Mouse (Mus musculus) neural tube, embryonic 12.5 days (tissue): Measurements from ENCODE around the gene Rpl26. TPM values are rescaled to one million over a fixed set of nuclear protein-coding genes. Genes with fewer than 3 reads are reported as not detected.

ENCODE experiments used
- ATAC-seq: fragments of 200-750 bp; cut with Nextera tagmentation; 2 replicates; pipeline ENCODE4 v1.8.0; 2017; ENCODE audit warnings: low read depth, mild to moderate bottlenecking, moderate TSS enrichment, moderate library complexity; ENCODE audit not compliant: low FRiP score
- H3K27ac ChIP-seq: fragments of 300-500 bp; sonication (generic); 2 replicates; pipeline ENCODE4 v1.5.1; 2016
- H3K27me3 ChIP-seq: fragments of 300-500 bp; sonication (generic); replicated peaks from 2 replicates; pipeline ENCODE4 v1.6.1; 2016; ENCODE audit warnings: mild to moderate bottlenecking
- H3K36me3 ChIP-seq: fragments of 300-500 bp; sonication (generic); 2 replicates; pipeline ENCODE4 v1.6.1; 2016; ENCODE audit warnings: mild to moderate bottlenecking
- H3K4me1 ChIP-seq: fragments of 300-500 bp; sonication (generic); 2 replicates; pipeline ENCODE4 v1.6.1; 2016
- H3K4me2 ChIP-seq: fragments of 300-500 bp; sonication (generic); replicated peaks from 2 replicates; pipeline ENCODE4 v1.6.1; 2016; ENCODE audit warnings: mild to moderate bottlenecking
- H3K4me3 ChIP-seq: fragments of 300-500 bp; sonication (generic); 2 replicates; pipeline ENCODE4 v1.5.1; 2016
- H3K9ac ChIP-seq: fragments of 300-500 bp; sonication (generic); 2 replicates; pipeline ENCODE4 v1.6.1; 2016; ENCODE audit warnings: mild to moderate bottlenecking
- H3K9me3 ChIP-seq: fragments of 300-500 bp; sonication (generic); 2 replicates; pipeline ENCODE4 v1.6.1; 2016; ENCODE audit warnings: mild to moderate bottlenecking
- WGBS: fragments of 180-500 bp; shearing (Covaris S2); methylation state at CpG from one replicate; pipeline ENCODE4 v1.1.7; 2016; 5-methylcytosine and 5-hydroxymethylcytosine counted together
- polyA plus RNA-seq: library from polyadenylated mRNA; unstranded; fragments of >200 nt; fragmentation: Nextera tagmentation; extraction: Ambion mirVana; gene quantifications from 2 replicates; pipeline ENCODE4 v1.2.1, GENCODE M21; 2016

Gene Rpl26
- polyA plus RNA-seq, 1 experiment from 2014 or later = 743 TPM

- WGBS = 86% methylated on average over 9 of the region's 9 CpGs
- no peak for ATAC-seq
- no peak overlapping the region for H3K27ac ChIP-seq
- no peaks in the 10 kb centered on the region for H3K4me1 ChIP-seq
- H3K36me3 ChIP-seq = no peaks in the 10 kb centered on the region
- H3K9me3 ChIP-seq = no peaks in the 10 kb centered on the region
- no peaks in the 10 kb centered on the region for H3K27me3 ChIP-seq
- no peak overlapping the region for H3K4me3 ChIP-seq
- no peak overlapping the region for H3K4me2 ChIP-seq
- no peak overlapping the region for H3K9ac ChIP-seq
These were observed 30.1 kb upstream of the Rpl26 start for GRCm38 (mm10) chr11:68871277-68871676.

GRCm38 (mm10) chr11:68871748-68872147 lies 29.6 kb upstream of the Rpl26 start, which contains the start of gene Ndel1:
Gene Ndel1 (minus strand): TSS chr11:68871858.
- no peaks in the 10 kb centered on the region for H3K4me1 ChIP-seq
- no peak within 1 kb of the TSS for H3K9ac ChIP-seq
- H3K4me3 ChIP-seq = no peak within 1 kb of the TSS
- H3K27ac ChIP-seq = no peak within 1 kb of the TSS
- no peaks in the 10 kb centered on the region for H3K36me3 ChIP-seq
- no peaks in the 10 kb centered on the region for H3K9me3 ChIP-seq
- ATAC-seq = no peak
- no peaks in the 10 kb centered on the region for H3K27me3 ChIP-seq
- H3K4me2 ChIP-seq = no peak within 1 kb of the TSS
- 39% methylated on average over 6 of the region's 6 CpGs for WGBS

GRCm38 (mm10) chr11:68874841-68875240 lies 26.5 kb upstream of the Rpl26 start:
- H3K27me3 ChIP-seq = no peaks in the 10 kb centered on the region
- H3K4me3 ChIP-seq = no peak overlapping the region
- no peak for ATAC-seq
- H3K4me2 ChIP-seq = no peak overlapping the region
- no peaks in the 10 kb centered on the region for H3K9me3 ChIP-seq
- H3K27ac ChIP-seq = no peak overlapping the region
- WGBS = 0% methylated on average over 2 of the region's 2 CpGs
- no peak overlapping the region for H3K9ac ChIP-seq
- no peaks in the 10 kb centered on the region for H3K4me1 ChIP-seq
- H3K36me3 ChIP-seq = no peaks in the 10 kb centered on the region

GRCm38 (mm10) chr11:68878811-68879210 lies 22.6 kb upstream of the Rpl26 start:
- Histone ChIP-seq H3K4me2 (no peak overlapping the region), H3K9ac (no peak overlapping the region), H3K4me3 (no peak overlapping the region), H3K27ac (no peak overlapping the region), H3K27me3 (no peaks in the 10 kb centered on the region), H3K36me3 (no peaks in the 10 kb centered on the region), H3K4me1 (no peaks in the 10 kb centered on the region), H3K9me3 (no peaks in the 10 kb centered on the region)
- 89% methylated on average over 5 of the region's 5 CpGs for WGBS
- ATAC-seq = no peak

GRCm38 (mm10) chr11:68882107-68882506 lies 19.3 kb upstream of the Rpl26 start:
- Histone ChIP-seq H3K4me3 (no peak overlapping the region), H3K4me2 (no peak overlapping the region), H3K27ac (no peak overlapping the region), H3K27me3 (no peaks in the 10 kb centered on the region), H3K36me3 (no peaks in the 10 kb centered on the region), H3K9me3 (no peaks in the 10 kb centered on the region), H3K9ac (no peak overlapping the region), H3K4me1 (no peaks in the 10 kb centered on the region)
- ATAC-seq = no peak
- 25% methylated on average over 14 of the region's 14 CpGs for WGBS

- H3K4me1 ChIP-seq = no peaks in the 10 kb centered on the region
- no peaks in the 10 kb centered on the region for H3K36me3 ChIP-seq
- no peaks in the 10 kb centered on the region for H3K27me3 ChIP-seq
- 77% methylated on average over 2 of the region's 2 CpGs for WGBS
- ATAC-seq = no peak
- H3K4me3 ChIP-seq = no peak overlapping the region
- H3K4me2 ChIP-seq = no peak overlapping the region
- H3K9me3 ChIP-seq = no peaks in the 10 kb centered on the region
- H3K27ac ChIP-seq = no peak overlapping the region
- no peak overlapping the region for H3K9ac ChIP-seq
These were observed 17.5 kb upstream of the Rpl26 start for GRCm38 (mm10) chr11:68883843-68884242.

GRCm38 (mm10) chr11:68884368-68884767 lies 17.0 kb upstream of the Rpl26 start:
- H3K4me2 ChIP-seq = no peak overlapping the region
- H3K9me3 ChIP-seq = no peaks in the 10 kb centered on the region
- no peak overlapping the region for H3K4me3 ChIP-seq
- ATAC-seq = no peak
- no peak overlapping the region for H3K27ac ChIP-seq
- no peaks in the 10 kb centered on the region for H3K36me3 ChIP-seq
- no peak overlapping the region for H3K9ac ChIP-seq
- no peaks in the 10 kb centered on the region for H3K27me3 ChIP-seq
- 77% methylated on average over 5 of the region's 5 CpGs for WGBS
- no peaks in the 10 kb centered on the region for H3K4me1 ChIP-seq

GRCm38 (mm10) chr11:68886091-68886490 lies 15.3 kb upstream of the Rpl26 start:
- WGBS = 81% methylated on average over 5 of the region's 5 CpGs
- Histone ChIP-seq H3K9me3 (no peaks in the 10 kb centered on the region), H3K27me3 (no peaks in the 10 kb centered on the region), H3K27ac (no peak overlapping the region), H3K4me2 (no peak overlapping the region), H3K36me3 (no peaks in the 10 kb centered on the region), H3K4me3 (no peak overlapping the region), H3K9ac (no peak overlapping the region), H3K4me1 (no peaks in the 10 kb centered on the region)
- no peak for ATAC-seq

GRCm38 (mm10) chr11:68888253-68888652 lies 13.1 kb upstream of the Rpl26 start, which contains the start of gene Rnf222:
Gene Rnf222 (plus strand): TSS chr11:68888553.
- Histone ChIP-seq H3K36me3 (no peaks in the 10 kb centered on the region), H3K9ac (no peak within 1 kb of the TSS), H3K9me3 (no peaks in the 10 kb centered on the region), H3K4me3 (no peak within 1 kb of the TSS), H3K27me3 (no peaks in the 10 kb centered on the region), H3K4me1 (no peaks in the 10 kb centered on the region), H3K27ac (no peak within 1 kb of the TSS), H3K4me2 (no peak within 1 kb of the TSS)
- ATAC-seq = no peak
- WGBS = 35% methylated on average over 6 of the region's 6 CpGs

GRCm38 (mm10) chr11:68888653-68889052 lies 12.7 kb upstream of the Rpl26 start:
- Histone ChIP-seq H3K9ac (no peak overlapping the region), H3K9me3 (no peaks in the 10 kb centered on the region), H3K36me3 (no peaks in the 10 kb centered on the region), H3K4me3 (no peak overlapping the region), H3K27me3 (no peaks in the 10 kb centered on the region), H3K27ac (no peak overlapping the region), H3K4me1 (no peaks in the 10 kb centered on the region), H3K4me2 (no peak overlapping the region)
- WGBS = 72% methylated on average over 2 of the region's 2 CpGs
- ATAC-seq = no peak

GRCm38 (mm10) chr11:68890625-68891024 lies 10.8 kb upstream of the Rpl26 start:
- no peaks in the 10 kb centered on the region for H3K4me1 ChIP-seq
- WGBS = 43% methylated on average over 2 of the region's 2 CpGs
- no peak for ATAC-seq
- H3K4me2 ChIP-seq = no peak overlapping the region
- no peaks in the 10 kb centered on the region for H3K9me3 ChIP-seq
- no peak overlapping the region for H3K9ac ChIP-seq
- no peaks in the 10 kb centered on the region for H3K36me3 ChIP-seq
- no peak overlapping the region for H3K27ac ChIP-seq
- no peak overlapping the region for H3K4me3 ChIP-seq
- H3K27me3 ChIP-seq = no peaks in the 10 kb centered on the region

GRCm38 (mm10) chr11:68891823-68892222 lies 9.6 kb upstream of the Rpl26 start:
- H3K4me2 ChIP-seq = no peak overlapping the region
- no peak overlapping the region for H3K9ac ChIP-seq
- WGBS = 78% methylated on average over 5 of the region's 5 CpGs
- H3K36me3 ChIP-seq = no peaks in the 10 kb centered on the region
- no peak for ATAC-seq
- no peak overlapping the region for H3K27ac ChIP-seq
- no peaks in the 10 kb centered on the region for H3K9me3 ChIP-seq
- no peaks in the 10 kb centered on the region for H3K4me1 ChIP-seq
- no peak overlapping the region for H3K4me3 ChIP-seq
- no peaks in the 10 kb centered on the region for H3K27me3 ChIP-seq

- Histone ChIP-seq H3K27me3 (no peaks in the 10 kb centered on the region), H3K9ac (0 out of 2 replicates have a peak overlapping the region, but pooled peaks have one; percentile 21), H3K36me3 (no peaks in the 10 kb centered on the region), H3K4me2 (no peak overlapping the region), H3K9me3 (no peaks in the 10 kb centered on the region), H3K27ac (no peak overlapping the region), H3K4me1 (no peaks in the 10 kb centered on the region), H3K4me3 (no peak overlapping the region)
- no peak for ATAC-seq
- 78% methylated on average over 15 of the region's 15 CpGs for WGBS
These were observed 9.1 kb upstream of the Rpl26 start for GRCm38 (mm10) chr11:68892233-68892832.
